Mouse (Mus musculus) stomach, embryonic 16.5 days (tissue): ENCODE data around the gene Erlin1. TPM values are rescaled to one million over a fixed set of nuclear protein-coding genes. Genes with fewer than 3 reads are reported as not detected.

Experiments
- ATAC-seq: fragments of 200-750 bp; cut with Nextera tagmentation; 2 replicates; pipeline ENCODE4 v1.8.0; 2017; ENCODE audit warnings: moderate number of reproducible peaks, moderate TSS enrichment; ENCODE audit not compliant: insufficient read depth, low FRiP score
- H3K27ac ChIP-seq: fragments of 300-500 bp; sonication (generic); 2 replicates; pipeline ENCODE4 v1.5.1; 2014; ENCODE audit warnings: low read length
- H3K27me3 ChIP-seq: fragments of 300-500 bp; sonication (generic); 2 replicates; pipeline ENCODE4 v1.6.1; 2014; ENCODE audit warnings: low read length, control low read depth, mixed read lengths; ENCODE audit not compliant: control insufficient read depth, insufficient read depth
- H3K36me3 ChIP-seq: fragments of 300-500 bp; sonication (generic); 2 replicates; pipeline ENCODE4 v1.6.1; 2014; ENCODE audit warnings: low read length; ENCODE audit not compliant: control insufficient read depth, insufficient read depth
- H3K4me1 ChIP-seq: fragments of 300-500 bp; sonication (generic); 2 replicates; pipeline ENCODE4 v1.6.1; 2014; ENCODE audit warnings: low read length, control low read depth, mixed read lengths; ENCODE audit not compliant: control insufficient read depth, insufficient read depth
- H3K4me2 ChIP-seq: fragments of 300-500 bp; sonication (generic); 2 replicates; pipeline ENCODE4 v1.6.1; 2014; ENCODE audit warnings: low read depth, low read length, mixed read lengths
- H3K4me3 ChIP-seq: fragments of 300-500 bp; sonication (generic); replicated peaks from 2 replicates; pipeline ENCODE4 v1.5.1; 2014; ENCODE audit warnings: mild to moderate bottlenecking, low read length
- H3K9ac ChIP-seq: fragments of 300-500 bp; sonication (generic); 2 replicates; pipeline ENCODE4 v1.6.1; 2014; ENCODE audit warnings: low read length
- H3K9me3 ChIP-seq: fragments of 300-500 bp; sonication (generic); replicated peaks from 2 replicates; pipeline ENCODE4 v1.6.1; 2016; ENCODE audit warnings: low read length, control low read depth; ENCODE audit not compliant: control insufficient read depth
- WGBS: fragments of 180-500 bp; shearing (Covaris S2); extraction: QIAGEN DNeasy Blood & Tissue Kit; methylation state at CpG from one replicate; pipeline ENCODE4 v1.1.7; 2014; 5-methylcytosine and 5-hydroxymethylcytosine counted together
- polyA plus RNA-seq: library from polyadenylated mRNA; unstranded; fragments of >200 nt; fragmentation: Nextera tagmentation; extraction: Ambion mirVana; gene quantifications from 2 replicates; pipeline ENCODE4 v1.2.1, GENCODE M21; 2015

Gene Erlin1
- polyA plus RNA-seq, 1 experiment from 2014 or later, result 48.9 TPM

GRCm38 (mm10) chr19:44019739-44020138 is 49.8 kb downstream of the Erlin1 start:
- H3K27me3 ChIP-seq, result no peaks in the 10 kb centered on the region
- no peak overlapping the region for H3K27ac ChIP-seq
- ATAC-seq, result no peak
- no peak overlapping the region for H3K4me3 ChIP-seq
- no peaks in the 10 kb centered on the region for H3K9me3 ChIP-seq
- no peak overlapping the region for H3K4me2 ChIP-seq
- H3K36me3 ChIP-seq, result no peaks in the 10 kb centered on the region
- H3K4me1 ChIP-seq, result no peaks in the 10 kb centered on the region
- 61% methylated on average over 7 of the region's 7 CpGs for WGBS
- H3K9ac ChIP-seq, result no peak overlapping the region

- WGBS, result 54% methylated on average over 6 of the region's 6 CpGs
- ATAC-seq, result peak; percentile 89; the same call in 1 of the 2 replicates
These were observed 55.7 kb downstream of the Erlin1 start for GRCm38 (mm10) chr19:44013862-44014261.

GRCm38 (mm10) chr19:44008784-44009183 is 60.8 kb downstream of the Erlin1 start:
- no peak overlapping the region for H3K9ac ChIP-seq
- peak; percentile 57 for ATAC-seq
- no peak overlapping the region for H3K27ac ChIP-seq
- peak overlapping the region; percentile 24; the same call in 1 of the 2 replicates for H3K4me2 ChIP-seq
- no peaks in the 10 kb centered on the region for H3K36me3 ChIP-seq
- 37% methylated on average over 15 of the region's 15 CpGs for WGBS
- H3K9me3 ChIP-seq, result no peaks in the 10 kb centered on the region
- no peak overlapping the region for H3K4me3 ChIP-seq
- H3K27me3 ChIP-seq, result no peaks in the 10 kb centered on the region
- H3K4me1 ChIP-seq, result no peaks in the 10 kb centered on the region

More at GRCm38 (mm10) chr19:44013862-44014261, 55.7 kb downstream of the Erlin1 start:
- no peaks in the 10 kb centered on the region for H3K27me3 ChIP-seq
- H3K9ac ChIP-seq, result no peak overlapping the region
- H3K9me3 ChIP-seq, result no peaks in the 10 kb centered on the region
- no peak overlapping the region for H3K4me2 ChIP-seq
- peak overlapping the region; percentile 80; the same call in 1 of the 2 replicates for H3K27ac ChIP-seq
- no peaks in the 10 kb centered on the region for H3K4me1 ChIP-seq
- H3K36me3 ChIP-seq, result no peaks in the 10 kb centered on the region
- no peak overlapping the region for H3K4me3 ChIP-seq

- Histone ChIP-seq H3K27me3 (no peaks in the 10 kb centered on the region), H3K9ac (no peak overlapping the region), H3K4me2 (no peak overlapping the region), H3K9me3 (no peaks in the 10 kb centered on the region), H3K36me3 (no peaks in the 10 kb centered on the region), H3K4me1 (no peaks in the 10 kb centered on the region), H3K4me3 (no peak overlapping the region), H3K27ac (no peak overlapping the region)
- WGBS, result 70% methylated on average over 12 of the region's 12 CpGs
- no peak for ATAC-seq
These were observed 62.4 kb downstream of the Erlin1 start for GRCm38 (mm10) chr19:44007186-44007585.

- Histone ChIP-seq H3K4me1 (no peaks in the 10 kb centered on the region), H3K4me3 (no peak overlapping the region), H3K4me2 (no peak overlapping the region), H3K36me3 (no peaks in the 10 kb centered on the region), H3K27ac (no peak overlapping the region; the same call in 1 of the 2 replicates), H3K9ac (no peak overlapping the region), H3K9me3 (no peaks in the 10 kb centered on the region), H3K27me3 (no peaks in the 10 kb centered on the region)
- WGBS, result 57% methylated on average over 4 of the region's 4 CpGs
- ATAC-seq, result no peak
These were observed 64.6 kb downstream of the Erlin1 start for GRCm38 (mm10) chr19:44005025-44005424.

GRCm38 (mm10) chr19:44004261-44004660 is 65.3 kb downstream of the Erlin1 start:
- no peak overlapping the region for H3K27ac ChIP-seq
- 92% methylated on average over 2 of the region's 2 CpGs for WGBS
- no peaks in the 10 kb centered on the region for H3K27me3 ChIP-seq
- H3K9me3 ChIP-seq, result no peaks in the 10 kb centered on the region
- H3K4me1 ChIP-seq, result no peaks in the 10 kb centered on the region
- ATAC-seq, result no peak
- no peak overlapping the region for H3K4me2 ChIP-seq
- H3K36me3 ChIP-seq, result no peaks in the 10 kb centered on the region
- H3K4me3 ChIP-seq, result no peak overlapping the region
- H3K9ac ChIP-seq, result no peak overlapping the region

GRCm38 (mm10) chr19:44000720-44001119 is 68.9 kb downstream of the Erlin1 start:
- no peaks in the 10 kb centered on the region for H3K4me1 ChIP-seq
- H3K36me3 ChIP-seq, result no peaks in the 10 kb centered on the region
- 76% methylated on average over 5 of the region's 5 CpGs for WGBS
- H3K4me2 ChIP-seq, result no peak overlapping the region
- ATAC-seq, result no peak
- H3K9me3 ChIP-seq, result no peaks in the 10 kb centered on the region
- H3K27me3 ChIP-seq, result no peaks in the 10 kb centered on the region
- H3K4me3 ChIP-seq, result no peak overlapping the region
- no peak overlapping the region for H3K27ac ChIP-seq
- no peak overlapping the region for H3K9ac ChIP-seq

- Histone ChIP-seq H3K4me1 (no peaks in the 10 kb centered on the region), H3K4me2 (no peak overlapping the region), H3K36me3 (no peaks in the 10 kb centered on the region), H3K27me3 (no peaks in the 10 kb centered on the region), H3K9me3 (no peaks in the 10 kb centered on the region), H3K4me3 (no peak overlapping the region), H3K27ac (no peak overlapping the region), H3K9ac (no peak overlapping the region)
- 73% methylated on average over 1 of the region's 1 CpGs for WGBS
- no peak for ATAC-seq
These were observed 69.5 kb downstream of the Erlin1 start for GRCm38 (mm10) chr19:44000061-44000460.

- no peak for ATAC-seq
- H3K9ac ChIP-seq, result no peak overlapping the region
- H3K4me2 ChIP-seq, result no peak overlapping the region
- no peaks in the 10 kb centered on the region for H3K4me1 ChIP-seq
- H3K36me3 ChIP-seq, result no peaks in the 10 kb centered on the region
- no peak overlapping the region for H3K4me3 ChIP-seq
- 71% methylated on average over 11 of the region's 11 CpGs for WGBS
- H3K9me3 ChIP-seq, result no peaks in the 10 kb centered on the region
- H3K27me3 ChIP-seq, result no peaks in the 10 kb centered on the region
- H3K27ac ChIP-seq, result no peak overlapping the region
These were observed 70.6 kb downstream of the Erlin1 start for GRCm38 (mm10) chr19:43998802-43999527.
